Mouse (Mus musculus) kidney, postnatal 36 days (tissue): Measurements from ENCODE around the gene Lekr1.
A peak's percentile ranks its signal among the peaks of the same experiment; 100 is the strongest.

Experiments used
- DNase-seq, 2 experiments: peaks; one replicate each; pipeline ENCODE4 v3.0.0; 2021 to 2022; ENCODE audit warnings: mixed read lengths in 2 of 2

Lekr1 gene

DNA sequence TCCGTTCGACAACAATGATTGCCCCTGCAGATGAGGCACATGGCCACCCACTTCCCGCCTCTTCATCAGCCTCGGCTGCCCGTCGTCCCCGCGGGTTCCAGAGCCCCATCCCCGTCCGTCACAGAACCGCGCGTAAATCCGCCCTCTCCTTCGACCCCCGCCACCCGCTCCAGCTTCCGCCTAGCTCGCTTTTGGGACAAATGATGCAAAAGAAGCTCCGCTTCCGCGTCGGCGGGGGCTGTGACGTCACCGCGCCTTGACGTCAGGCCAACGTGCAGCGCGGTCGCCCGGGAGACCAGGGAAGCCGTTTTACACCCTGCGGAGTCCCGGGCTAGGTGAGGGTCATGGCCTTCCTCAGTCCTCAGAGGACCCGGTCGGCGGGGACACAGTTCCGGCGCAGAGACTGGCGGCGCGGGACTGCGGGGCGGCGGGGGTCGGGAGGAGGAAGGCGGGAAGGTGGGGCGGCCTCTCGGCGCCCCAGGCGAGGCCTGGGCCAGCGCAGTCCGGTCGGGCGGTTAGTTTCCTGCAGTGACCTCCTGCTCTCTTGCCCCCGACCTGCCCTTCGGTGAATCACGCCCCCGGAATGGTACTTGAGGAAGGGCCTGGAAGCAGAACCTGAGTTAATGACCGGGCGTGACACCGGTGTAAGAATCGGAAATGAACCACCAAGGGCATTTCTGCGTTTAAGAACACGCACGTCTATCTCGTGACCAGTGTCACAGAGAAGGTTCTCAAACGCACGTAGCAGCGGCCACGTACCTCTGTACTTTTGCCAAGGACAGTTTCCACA is at the start of gene Lekr1:
Gene Lekr1, plus strand, starts transcription at position 252 of the 790 bp plus-strand sequence.
- DNase-seq, result peak; percentile 93 to 97

DNA sequence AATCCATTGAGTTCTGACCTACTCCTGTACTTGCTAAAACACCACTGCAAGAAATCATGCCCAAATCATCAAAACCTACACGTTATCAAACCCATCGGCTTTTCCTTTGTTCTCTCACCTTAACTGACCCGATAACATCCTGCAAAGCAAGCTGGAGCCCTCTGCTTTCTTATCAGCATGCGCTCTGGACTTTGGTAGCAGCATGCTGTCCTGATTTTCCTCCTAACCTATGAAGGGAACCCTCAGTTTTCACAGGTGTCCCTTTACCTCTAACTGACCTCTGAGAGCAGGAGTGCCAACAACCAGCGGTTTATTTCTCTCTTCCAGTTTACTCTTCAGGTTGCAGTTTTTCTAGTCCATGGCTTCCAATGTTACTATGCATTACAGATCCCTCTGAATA is 48.5 kb upstream of the Lekr1 start:
- no peak for DNase-seq

DNA sequence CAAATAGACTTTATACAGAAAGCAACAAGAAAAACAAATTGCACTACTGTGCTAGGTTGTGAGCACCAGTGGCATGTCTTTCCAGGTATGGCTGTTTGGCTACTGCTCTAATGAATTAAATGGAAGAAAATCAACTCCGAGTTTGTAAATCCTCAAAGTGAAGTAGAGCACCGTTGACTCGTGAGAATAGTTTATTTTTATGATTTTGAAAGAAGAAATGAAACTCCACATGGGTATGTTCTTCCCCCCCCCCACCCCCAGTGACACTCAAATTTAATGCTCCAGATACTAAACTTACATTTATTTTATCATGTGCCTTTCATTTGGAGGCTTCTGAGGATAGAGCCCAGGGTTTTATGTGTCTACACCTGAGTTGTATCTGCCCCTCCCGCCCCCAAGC is 46.7 kb upstream of the Lekr1 start:
- no peak for DNase-seq

DNA sequence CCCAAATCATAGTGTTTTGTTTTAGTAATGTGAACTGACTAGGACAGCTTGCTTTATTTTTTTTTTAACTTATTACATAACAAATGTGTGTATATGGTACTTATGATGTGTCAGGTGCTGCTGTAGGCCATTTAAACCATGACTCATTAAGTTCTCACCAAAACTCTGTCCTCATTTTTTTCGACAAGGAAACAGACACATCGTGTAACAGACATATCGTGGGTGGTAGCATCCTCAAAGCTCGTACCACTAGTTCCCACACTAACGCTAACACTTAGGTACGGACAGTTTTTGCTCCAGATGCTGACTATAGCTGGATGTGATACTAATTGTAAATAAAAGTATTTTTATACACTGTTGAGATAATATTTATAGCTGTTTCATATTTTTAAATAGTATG is 43.0 kb upstream of the Lekr1 start:
- DNase-seq, result no peak

DNA sequence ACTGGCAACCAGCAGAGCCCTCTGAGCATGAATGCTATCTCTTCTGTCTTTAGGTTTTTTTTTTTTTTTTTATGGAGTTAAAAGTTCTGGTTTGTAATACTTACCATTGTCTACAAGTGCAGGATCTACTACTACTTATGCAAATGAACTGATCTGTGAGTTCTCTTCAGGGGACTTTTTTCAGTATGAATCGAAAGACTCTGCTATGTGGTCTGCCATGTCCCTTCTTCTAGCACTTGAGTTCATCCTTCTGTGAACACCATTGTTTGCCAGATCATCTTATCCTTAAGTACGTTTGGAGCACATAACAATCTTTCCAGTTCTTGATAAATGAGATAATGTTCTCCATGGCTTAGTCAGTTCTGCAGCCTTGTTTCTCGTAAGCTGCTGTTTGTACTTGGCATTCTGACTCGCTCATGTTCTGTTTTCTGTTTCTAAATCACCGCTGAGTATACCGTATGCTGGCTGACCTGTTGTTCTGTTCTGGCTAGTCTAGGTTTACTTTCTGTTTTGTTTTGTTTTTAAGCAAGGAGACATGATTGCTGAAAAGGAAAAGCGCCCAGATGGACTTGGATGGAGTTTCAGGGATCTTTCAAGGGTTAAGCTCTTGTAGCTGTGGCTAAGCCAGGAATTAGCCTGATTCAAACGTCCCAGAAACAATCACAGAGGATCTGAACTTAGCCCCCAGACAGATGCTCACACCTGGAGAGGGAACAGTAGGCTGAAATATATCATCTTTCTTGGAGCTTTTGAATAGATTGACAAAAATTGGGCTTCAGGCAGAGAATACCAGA is 40.3 kb upstream of the Lekr1 start:
- DNase-seq, result no peak

DNA sequence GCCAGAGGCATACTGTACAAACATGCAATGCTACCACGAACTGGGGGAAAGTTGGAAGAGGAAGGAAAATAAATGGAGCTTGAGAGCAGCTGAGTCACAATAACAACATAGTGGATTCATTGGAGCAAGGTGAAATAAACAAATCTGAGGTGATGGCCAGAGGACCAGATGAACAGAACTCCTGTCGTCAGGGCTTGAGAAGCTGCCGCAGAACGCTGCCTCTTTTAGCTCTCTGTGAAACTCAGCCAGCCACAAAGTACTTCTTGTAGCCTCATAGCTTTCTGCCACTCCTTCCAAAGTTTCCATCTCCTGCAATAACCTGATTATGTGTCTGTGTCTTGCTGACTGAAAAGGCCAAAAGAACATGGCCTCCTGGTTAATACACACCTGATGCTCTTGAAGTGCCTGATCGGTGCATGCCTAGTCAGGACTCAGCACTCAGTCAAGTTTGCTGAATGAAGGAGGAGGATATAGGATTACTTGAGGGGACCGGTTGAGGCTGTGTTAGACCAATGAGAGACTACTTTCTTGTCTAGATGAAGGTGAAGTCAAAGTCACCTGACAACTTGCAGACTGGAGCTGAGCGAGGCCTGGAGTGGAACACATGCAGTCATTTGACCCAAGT is 39.6 kb upstream of the Lekr1 start:
- DNase-seq, result no peak

DNA sequence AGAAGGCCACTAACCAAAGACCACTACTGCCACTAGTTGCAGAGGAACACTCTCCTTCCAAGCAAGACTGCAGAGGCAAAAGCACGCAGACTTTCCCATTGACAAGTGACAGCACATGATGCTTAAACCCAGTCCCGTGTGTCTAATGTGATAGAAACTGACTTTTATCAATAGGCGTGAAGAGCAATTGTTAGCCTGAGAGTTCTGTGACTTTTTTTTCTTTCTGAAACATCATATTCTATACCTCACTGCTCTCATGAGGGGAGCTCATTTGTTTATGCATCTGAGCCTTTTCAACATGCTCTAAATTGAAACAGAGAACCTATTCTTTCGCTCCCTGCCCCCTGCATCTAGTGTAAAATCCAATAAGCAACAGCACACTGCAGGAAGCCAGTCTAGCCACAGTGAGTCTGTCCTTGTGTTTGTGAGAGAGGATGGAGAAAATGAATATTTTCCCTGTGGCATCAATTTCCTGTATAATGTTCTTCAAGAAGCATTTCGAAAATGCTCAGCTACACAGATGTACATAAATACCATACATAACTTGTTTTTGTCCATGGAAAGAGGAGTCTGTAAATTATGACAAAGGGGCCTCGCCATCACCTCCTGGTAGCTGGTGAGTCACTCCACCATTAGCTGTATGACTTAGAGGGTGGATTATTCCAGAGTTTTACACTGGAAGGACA is 38.9 kb upstream of the Lekr1 start:
- DNase-seq, result no peak

DNA sequence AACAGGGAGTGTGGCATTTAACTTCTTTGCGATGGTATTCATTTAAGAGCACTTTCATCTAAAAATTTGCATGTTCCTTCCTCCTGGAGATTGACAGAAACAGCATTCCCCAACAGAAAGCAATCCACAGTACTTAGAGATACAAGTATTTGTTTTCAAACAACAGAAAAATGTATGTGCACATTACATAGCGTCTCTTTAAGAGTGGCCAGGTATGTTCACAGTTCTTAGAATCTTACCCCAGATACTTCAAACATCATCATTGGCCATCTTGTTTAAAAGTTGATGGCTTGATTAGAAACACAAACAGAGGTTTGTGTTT is 38.4 kb upstream of the Lekr1 start:
- no peak for DNase-seq

DNA sequence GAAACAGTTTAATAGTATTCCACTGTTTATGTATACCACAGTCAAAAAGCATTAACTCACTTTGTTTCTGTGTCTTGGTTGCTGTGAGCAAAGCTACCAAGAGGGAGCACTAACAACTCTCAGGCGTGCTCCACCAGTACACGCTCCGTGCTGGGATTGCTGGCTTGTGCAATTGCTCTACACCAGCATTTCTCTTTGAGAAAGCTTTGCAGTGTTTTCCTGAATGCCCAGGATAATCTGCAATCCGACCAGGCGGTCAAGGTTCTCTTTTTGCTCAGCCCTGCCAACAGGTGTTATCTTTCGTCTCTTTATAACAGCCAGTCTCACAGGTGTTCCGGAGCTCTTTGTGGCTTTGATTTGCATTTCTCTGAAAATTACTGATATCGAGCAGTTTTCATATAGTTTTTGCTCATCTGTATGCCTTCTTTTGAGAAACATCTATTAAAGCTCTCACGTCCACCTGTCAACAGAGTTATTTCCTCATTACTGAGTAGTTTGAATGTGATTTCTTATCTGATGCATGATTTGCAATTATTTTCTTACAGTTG is 36.4 kb upstream of the Lekr1 start:
- DNase-seq, result no peak

DNA sequence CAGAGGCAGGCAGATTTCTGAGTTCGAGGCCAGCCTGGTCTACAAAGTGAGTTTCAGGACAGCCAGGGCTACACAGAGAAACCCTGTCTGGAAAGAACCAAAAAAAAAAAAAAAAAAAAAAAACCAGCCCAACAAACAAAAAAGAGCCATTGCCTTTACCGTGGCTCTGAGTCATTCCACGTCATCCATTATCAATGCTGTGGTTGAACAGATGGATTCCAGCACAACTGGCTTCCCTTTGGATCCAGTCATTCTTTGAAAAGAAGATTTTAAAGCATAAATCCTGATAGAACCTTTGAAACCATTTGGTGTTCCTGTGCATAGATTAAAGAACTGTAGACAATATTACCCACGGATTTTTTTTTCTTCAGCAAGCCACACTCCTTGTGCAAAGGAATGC is 32.4 kb upstream of the Lekr1 start:
- DNase-seq, result no peak

DNA sequence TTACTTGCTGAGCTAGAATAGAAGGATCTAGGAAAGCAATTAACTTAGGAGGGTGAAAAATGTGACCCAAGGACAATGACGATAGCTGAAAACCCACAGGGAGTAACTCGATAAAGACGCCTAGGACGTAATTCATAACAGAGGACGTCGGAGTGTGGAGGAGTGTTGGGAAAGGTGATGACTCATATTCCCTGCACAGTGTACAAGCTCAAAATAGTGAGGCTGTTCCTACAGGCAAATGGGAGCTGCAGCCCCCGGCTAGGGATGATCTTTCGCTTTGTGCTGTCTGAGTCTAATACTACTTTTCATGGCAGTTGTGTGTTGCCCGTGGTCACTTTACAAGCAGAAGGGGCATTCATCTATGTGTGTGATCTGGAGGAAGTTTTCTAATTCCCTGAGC is 30.0 kb upstream of the Lekr1 start:
- no peak for DNase-seq

DNA sequence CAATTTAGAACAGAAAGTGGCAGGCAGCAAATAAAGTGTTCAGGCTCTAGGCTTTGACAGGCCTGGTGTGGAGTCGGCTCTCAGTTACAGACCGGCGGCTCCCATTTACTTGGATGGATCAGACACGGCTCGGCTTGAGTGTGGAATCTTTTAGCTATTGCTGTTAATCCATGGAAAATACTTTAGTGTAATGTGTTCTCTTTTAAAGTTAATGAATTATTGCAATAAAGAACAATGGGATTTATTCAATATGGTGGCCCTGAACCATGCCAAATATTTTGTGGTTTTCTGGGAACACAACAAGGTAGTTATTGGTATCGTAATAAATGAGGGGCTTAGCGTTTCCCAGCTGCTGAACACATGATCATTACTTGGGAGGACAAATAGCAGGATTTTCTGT is 28.7 kb upstream of the Lekr1 start:
- DNase-seq, result no peak

DNA sequence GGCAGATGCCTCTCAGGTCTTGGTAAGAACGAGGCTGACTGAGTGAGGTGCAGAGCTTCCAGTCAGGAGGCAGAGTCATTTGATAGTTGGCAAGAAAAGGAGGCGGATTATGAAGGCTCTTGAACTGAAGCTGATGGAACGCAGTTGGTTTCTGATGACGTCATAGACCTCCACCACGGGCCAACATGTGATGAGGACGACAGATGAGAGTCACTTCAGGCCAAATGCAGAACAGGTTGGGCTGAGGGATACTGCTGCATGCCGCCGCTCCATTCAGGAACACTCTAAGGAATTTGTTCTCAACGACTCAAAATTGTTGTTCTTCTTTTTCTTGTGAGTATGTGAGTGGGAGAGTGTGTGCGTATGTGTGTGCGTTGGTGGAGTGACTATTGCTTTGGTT is 27.1 kb upstream of the Lekr1 start:
- no peak for DNase-seq

DNA sequence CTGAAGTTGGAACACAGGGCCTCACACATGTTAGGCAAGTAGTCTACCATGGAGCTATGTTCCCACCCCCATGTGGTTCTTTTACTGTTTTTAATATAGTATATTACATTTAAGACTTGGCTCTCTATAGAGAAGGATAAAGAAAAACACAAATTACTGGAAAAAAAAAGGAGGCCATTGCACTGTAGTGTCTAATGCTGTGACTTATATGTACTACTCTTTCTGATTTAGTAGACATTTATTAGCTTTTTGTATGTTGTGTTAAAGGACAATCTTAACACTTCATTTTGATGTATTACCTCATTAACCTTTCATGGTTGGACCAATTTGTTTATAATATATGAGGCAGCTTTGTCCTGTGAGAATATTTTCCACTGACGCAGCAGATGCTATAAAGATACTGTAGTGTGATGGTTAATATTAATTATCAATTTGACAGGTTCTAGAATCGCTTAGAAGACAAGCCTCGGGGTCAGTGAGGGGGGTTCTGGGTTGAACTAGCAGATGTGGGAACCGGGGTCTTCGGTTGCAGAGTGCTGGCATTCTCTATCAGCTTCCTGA is 26.5 kb upstream of the Lekr1 start:
- no peak for DNase-seq

DNA sequence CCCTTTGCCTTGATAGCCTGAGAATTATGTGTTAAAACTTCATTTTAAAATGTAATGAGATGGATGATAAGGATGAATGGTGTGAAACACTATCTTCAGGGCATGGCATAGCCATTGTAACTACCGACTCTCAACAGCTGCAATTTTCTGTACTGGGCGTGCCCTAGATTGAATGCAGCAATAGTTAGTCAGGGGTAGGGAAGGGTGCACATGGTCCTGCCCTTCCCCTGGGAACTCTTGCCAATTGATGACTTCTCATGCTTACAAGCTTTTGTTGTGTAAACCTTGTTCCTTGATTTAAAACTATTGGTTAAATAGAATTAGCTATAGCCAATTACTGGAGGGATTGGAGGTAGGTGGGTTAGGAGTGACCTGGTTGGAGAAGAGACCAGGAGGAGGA is 23.1 kb upstream of the Lekr1 start:
- DNase-seq, result no peak

DNA sequence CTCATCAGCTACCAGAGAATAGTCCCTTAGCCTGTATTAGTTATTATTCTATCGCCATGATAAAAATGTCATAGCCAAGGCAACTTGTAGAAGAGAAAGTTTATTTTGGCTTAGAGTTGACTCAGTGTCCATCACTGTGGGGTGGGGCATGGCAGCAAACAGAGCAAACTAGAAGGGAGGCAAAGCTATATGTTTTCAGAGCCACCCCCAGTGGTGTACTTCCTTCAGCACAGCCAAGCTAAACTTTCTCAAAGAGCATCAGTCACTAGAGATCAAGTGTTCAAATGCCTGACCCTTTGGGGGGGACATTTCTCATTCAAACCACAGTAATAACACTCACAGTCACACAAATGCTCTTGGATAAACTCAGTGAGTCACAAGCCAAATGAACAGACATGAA is 22.4 kb upstream of the Lekr1 start:
- DNase-seq, result no peak

DNA sequence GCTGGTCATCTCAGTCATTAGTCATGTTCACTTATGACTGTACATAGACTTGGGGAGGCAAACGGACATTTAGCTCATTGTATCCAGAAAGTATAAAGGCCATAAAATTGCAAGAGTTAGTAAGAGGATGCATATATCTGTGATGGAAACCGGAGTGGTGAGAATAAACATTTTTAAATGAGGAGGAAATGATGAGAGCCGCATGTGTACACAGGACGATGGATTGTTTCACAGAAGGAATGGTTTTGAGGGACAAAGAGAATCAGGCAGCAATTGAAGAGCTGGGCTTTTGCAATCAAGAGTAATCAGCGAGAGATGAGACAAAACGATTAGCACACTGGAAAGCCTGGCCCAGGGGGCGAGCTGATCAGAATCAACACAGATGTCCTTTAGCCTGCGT is 18.4 kb upstream of the Lekr1 start:
- no peak for DNase-seq

DNA sequence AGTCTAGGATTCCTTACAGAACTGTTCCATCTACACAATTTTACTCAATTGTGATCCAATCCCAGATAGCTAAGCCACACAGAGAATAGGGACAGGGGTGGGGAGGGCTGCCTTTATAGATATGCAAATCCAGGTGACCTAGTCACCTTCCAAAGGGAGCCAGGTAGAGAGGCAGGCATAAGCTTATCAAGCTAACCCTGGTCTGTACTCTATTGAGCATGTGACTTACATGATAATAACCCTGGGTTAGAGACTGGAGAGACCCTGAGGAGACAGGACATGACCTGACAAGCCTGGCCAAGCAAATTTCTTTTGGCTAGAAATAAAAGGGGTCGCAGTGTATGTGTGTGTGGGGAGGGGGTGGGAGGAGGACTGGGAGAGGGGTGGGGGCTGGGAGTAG is 17.1 kb upstream of the Lekr1 start:
- DNase-seq, result no peak

DNA sequence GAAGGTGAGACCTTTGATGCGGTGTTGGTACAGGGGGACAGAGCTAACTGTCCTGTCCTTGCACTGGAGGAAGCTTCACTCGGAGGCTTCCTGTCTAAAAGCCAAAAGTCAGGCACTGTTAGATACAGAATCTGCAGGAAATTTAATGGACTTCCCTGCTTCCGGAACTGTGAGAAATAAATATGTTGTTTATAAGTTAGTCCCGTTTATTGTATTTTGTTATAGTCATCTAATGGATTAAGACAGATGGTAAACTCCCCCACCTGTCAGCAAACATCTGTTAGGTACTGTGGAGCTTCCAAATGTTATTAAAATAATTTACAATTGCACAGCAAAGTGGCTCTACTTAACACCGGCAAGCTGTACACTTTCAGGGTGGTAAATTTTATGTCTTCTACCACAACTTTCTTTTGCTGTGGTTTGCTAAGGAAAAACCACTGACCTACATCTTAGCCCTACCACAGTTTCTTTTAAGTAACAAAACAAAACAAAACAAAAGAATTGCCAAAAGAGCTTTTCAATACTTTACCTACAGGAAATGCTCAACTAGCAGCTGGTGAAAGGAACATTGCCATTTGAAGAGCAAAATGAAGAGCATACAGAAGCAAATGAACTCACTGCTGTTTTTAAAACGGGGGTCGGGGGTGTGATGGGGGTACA is 15.7 kb upstream of the Lekr1 start:
- DNase-seq, result no peak

DNA sequence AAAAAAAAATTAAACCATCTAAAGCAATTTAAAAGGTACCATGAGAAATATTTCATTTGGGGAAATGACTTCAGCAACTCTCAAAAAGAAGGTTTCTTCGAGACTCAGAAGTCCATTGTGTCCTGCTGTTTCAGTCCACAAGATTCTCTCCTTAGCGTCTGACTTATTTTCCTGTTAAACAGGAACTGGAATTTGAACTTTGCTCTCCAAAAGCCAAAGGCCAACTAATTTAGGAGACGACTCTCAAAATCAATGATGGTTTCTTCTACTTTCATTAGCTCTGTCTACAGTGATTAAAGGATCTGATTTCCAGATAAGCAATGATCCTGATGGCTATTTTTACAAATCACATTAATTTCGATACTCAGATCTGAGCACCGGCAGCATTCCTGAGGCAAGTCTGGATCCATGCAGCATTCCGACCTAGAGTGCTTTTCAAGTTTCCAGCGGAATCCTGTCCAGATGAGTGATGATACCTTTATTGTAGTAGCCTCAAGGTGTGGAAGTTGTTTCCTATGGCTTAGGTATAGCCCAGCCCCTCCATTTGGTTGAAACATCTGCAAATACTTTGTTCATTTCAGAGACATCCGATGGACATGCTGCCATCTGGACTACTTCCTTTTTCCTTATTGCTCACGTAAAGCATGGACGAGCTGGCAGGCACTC is 11.4 kb upstream of the Lekr1 start:
- no peak for DNase-seq

DNA sequence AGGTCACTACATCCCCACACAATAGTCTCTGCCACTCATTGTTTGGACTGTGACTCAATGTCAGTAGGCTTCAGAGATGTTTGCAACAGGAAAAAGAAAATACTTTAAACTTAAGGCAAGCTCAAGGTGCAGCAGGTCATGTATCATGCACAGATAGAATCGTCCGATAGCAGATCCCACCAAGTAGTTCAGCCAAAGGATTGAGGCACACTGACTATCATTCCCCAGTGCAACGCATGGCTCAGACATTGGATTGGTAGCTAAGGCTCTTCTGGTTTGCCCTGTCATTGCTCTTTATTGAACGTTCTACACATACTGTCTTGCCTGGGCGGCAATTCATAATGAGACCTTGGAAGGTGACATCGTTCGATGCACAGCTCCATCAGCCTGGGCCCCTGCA is 9.6 kb upstream of the Lekr1 start:
- no peak for DNase-seq
